9 mouse cellular contexts compared by ENCODE assay signal in genomic region chr6:48593158-48594042, GRCm38 (mm10). TPM values are rescaled to one million over a fixed set of nuclear protein-coding genes. Genes with fewer than 3 reads are reported as not detected.
A peak's percentile ranks its signal among the peaks of the same experiment; 100 is the strongest.
DNase-seq lines count a peak whose midpoint lies in the region; ATAC-seq and TF ChIP-seq lines count a peak whose summit lies in the region.
"Had no signal": no experiment of that assay in that cellular context is flagged by ENCODE, and none has a peak within 500 bp of the region (broad histone marks: within the 10 kb centered on the region; RNA-seq: fewer than 3 reads in every experiment).

TSS of gene Repin1 (plus strand) at chr6:48593883.
TSS of gene Gm44965 (plus strand) at chr6:48593941.

- peaks cover 0 to 7% of the 10 kb centered on the region in 2 experiments; a peak in 2 of 4 replicates for H3K4me1 ChIP-seq in ES-E14 (ENCODE audit: control insufficient read depth in 2 of 2, insufficient read depth in 2 of 2, low read length in 2 of 2, poor library complexity in 1 of 2)
- peaks cover 33% of the 10 kb centered on the region for H3K4me1 ChIP-seq in hindbrain, embryonic 10.5 days (replicated peaks)
- H3K4me1 ChIP-seq in lung, embryonic 15.5 days = peaks cover 14% of the 10 kb centered on the region

- 5% methylated on average over 45 of the region's 45 CpGs for WGBS in hindbrain, embryonic 10.5 days
- WGBS in lung, embryonic 15.5 days = 6% methylated on average over 45 of the region's 45 CpGs

- ATAC-seq in lung, embryonic 15.5 days (ENCODE audit: borderline replicate concordance, extremely low read depth, low FRiP score, low TSS enrichment) = peak; percentile 92
- ATAC-seq in neutrophil, adult 5-6 weeks (ENCODE audit: extremely low read depth, insufficient number of reproducible peaks, low FRiP score, poor library complexity, severe bottlenecking) = peak; percentile 21; the same call in 1 of the 2 replicates

- H3K27ac ChIP-seq in ES-E14 (ENCODE audit: insufficient read depth, low read depth, low read length, poor library complexity, severe bottlenecking) = no peak within 1 kb of the TSS
- peak within 1 kb of the TSS; percentile 98 for H3K27ac ChIP-seq in hindbrain, embryonic 10.5 days
- H3K27ac ChIP-seq in lung, embryonic 15.5 days = peak within 1 kb of the TSS; percentile 86

- peak within 1 kb of the TSS; percentile 73 to 90 for H3K4me3 ChIP-seq in ES-E14 (ENCODE audit: insufficient read depth in 1 of 2, low read depth in 1 of 2, low read length in 2 of 2, poor library complexity in 1 of 2, severe bottlenecking in 1 of 2)
- H3K4me3 ChIP-seq in hindbrain, embryonic 10.5 days = peak within 1 kb of the TSS; percentile 92
- H3K4me3 ChIP-seq in lung, embryonic 15.5 days = peak within 1 kb of the TSS; percentile 92

- H3K36me3 ChIP-seq in ES-E14 (ENCODE audit: control insufficient read depth, insufficient read depth, low read length, poor library complexity, severe bottlenecking) = peaks cover 14% of the 10 kb centered on the region; the same call in 1 of the 2 replicates
- H3K36me3 ChIP-seq in hindbrain, embryonic 10.5 days = peaks cover 34% of the 10 kb centered on the region
- peaks cover 31% of the 10 kb centered on the region for H3K36me3 ChIP-seq in lung, embryonic 15.5 days

- peak within 1 kb of the TSS; percentile 91 for H3K9ac ChIP-seq in ES-E14 (ENCODE audit: insufficient read depth, low read depth, low read length, poor library complexity, severe bottlenecking)
- H3K9ac ChIP-seq in lung, embryonic 15.5 days = peak within 1 kb of the TSS; percentile 95

- DNase-seq in ES-E14 (ENCODE audit: low read depth, low spot score) = no peak
- peak; percentile 97 for DNase-seq in cerebellum, adult 8-10 months
- DNase-seq in frontal cortex, adult 2 months (ENCODE audit: extremely low spot score in 1 of 2, low spot score in 1 of 2) = peak; percentile 79 to 92
- DNase-seq in hindbrain, embryonic 10.5 days (ENCODE audit: low spot score) = peak; percentile 94
- DNase-seq in layer of hippocampus, adult 9-11 months = peak; percentile 92
- DNase-seq in testis, postnatal 14 days (ENCODE audit: low spot score) = peak; percentile 90

- H3K9me3 ChIP-seq in ES-E14 (ENCODE audit: control insufficient read depth, insufficient read depth, low read depth, low read length) = no peaks in the 10 kb centered on the region
- H3K9me3 ChIP-seq in hindbrain, embryonic 10.5 days = peaks cover 25% of the 10 kb centered on the region
- peaks cover 20% of the 10 kb centered on the region for H3K9me3 ChIP-seq in lung, embryonic 15.5 days

- peak within 1 kb of the TSS; percentile 80 for H3K4me2 ChIP-seq in lung, embryonic 15.5 days

- in situ Hi-C loops in ES-E14 (cut with MboI; ENCODE audit: low sequenced_read_pairs in 2 of 2, unreplicated experiment in 2 of 2) = no loop called here

- H3K27me3 ChIP-seq in hindbrain, embryonic 10.5 days (ENCODE audit: insufficient read depth, poor library complexity, severe bottlenecking) = no peaks in the 10 kb centered on the region
- no peaks in the 10 kb centered on the region for H3K27me3 ChIP-seq in lung, embryonic 15.5 days

TF ChIP-seq in ES-E14, 5 proteins besides CTCF, POLR2A, EP300 and RAD21:
- TF ChIP-seq ZC3H11A (IDR thresholded peaks at IDR 0.05; ENCODE audit: borderline replicate concordance, low read depth, low read length) (no peak), HCFC1 (IDR thresholded peaks at IDR 0.05; ENCODE audit: borderline replicate concordance, insufficient read depth, low read length) (peak; percentile 45; the same call in 1 of the 2 replicates)

RNA-seq across cellular contexts. Expression of gene Repin1, which starts in this region (rescaled TPM):
- total RNA-seq in ES-E14 (2012; rRNA removed) = 17.4 and 22.8 TPM in 2 replicates
- 85.2 and 91.0 TPM in 2 replicates for polyA plus RNA-seq in frontal cortex, adult 2 months (2012; rRNA removed)
- 55.9 and 57.2 TPM in 2 replicates for polyA plus RNA-seq in hindbrain, embryonic 10.5 days (2016; fragmentation: Nextera tagmentation; extraction: Ambion mirVana)
- polyA plus RNA-seq in lung, embryonic 15.5 days (2015; fragmentation: Nextera tagmentation; extraction: Ambion mirVana) = 28.1 and 30.9 TPM in 2 replicates
- total RNA-seq in neutrophil, adult 5-6 weeks (2017) = 2.9 and 3.1 TPM in 2 replicates

RNA-seq across cellular contexts. Expression of gene Gm44965, which starts in this region (rescaled TPM):
- total RNA-seq in ES-E14 (2012; rRNA removed) = not detected in 2 replicates
- polyA plus RNA-seq in frontal cortex, adult 2 months (2012; rRNA removed) = not detected in 2 replicates
- 1.2 TPM in 1 of 2 replicates, not detected in the other for polyA plus RNA-seq in hindbrain, embryonic 10.5 days (2016; fragmentation: Nextera tagmentation; extraction: Ambion mirVana)
- not detected in 2 replicates for polyA plus RNA-seq in lung, embryonic 15.5 days (2015; fragmentation: Nextera tagmentation; extraction: Ambion mirVana)
- total RNA-seq in neutrophil, adult 5-6 weeks (2017) = not detected in 2 replicates
- polyA plus RNA-seq: gonadal fat pad, adult 2 months had no signal
